Mouse (Mus musculus) heart, embryonic 13.5 days (tissue): Measurements from ENCODE around the gene Rec114. TPM values are rescaled to one million over a fixed set of nuclear protein-coding genes. Genes with fewer than 3 reads are reported as not detected.
A peak's percentile ranks its signal among the peaks of the same experiment; 100 is the strongest.

Source experiments
- ATAC-seq: fragments of 200-750 bp; cut with Nextera tagmentation; 2 replicates; pipeline ENCODE4 v1.8.0; 2017; ENCODE audit warnings: moderate TSS enrichment; ENCODE audit not compliant: insufficient number of reproducible peaks, low FRiP score, low TSS enrichment; ENCODE audit errors: extremely low read depth
- H3K27ac ChIP-seq: fragments of 300-500 bp; sonication (generic); replicated peaks from 2 replicates; pipeline ENCODE4 v1.5.1; 2015; ENCODE audit warnings: moderate library complexity, mild to moderate bottlenecking, inconsistent platforms
- H3K27me3 ChIP-seq: fragments of 300-500 bp; sonication (generic); replicated peaks from 2 replicates; pipeline ENCODE4 v1.6.1; 2015; ENCODE audit warnings: mild to moderate bottlenecking, inconsistent platforms
- H3K36me3 ChIP-seq: fragments of 300-500 bp; sonication (generic); 2 replicates; pipeline ENCODE4 v1.6.1; 2015; ENCODE audit warnings: mild to moderate bottlenecking, inconsistent platforms
- H3K4me1 ChIP-seq: fragments of 300-500 bp; sonication (generic); 2 replicates; pipeline ENCODE4 v1.6.1; 2015; ENCODE audit warnings: inconsistent platforms
- H3K4me2 ChIP-seq: fragments of 300-500 bp; sonication (generic); 2 replicates; pipeline ENCODE4 v1.6.1; 2015; ENCODE audit warnings: inconsistent platforms, mild to moderate bottlenecking, moderate library complexity
- H3K4me3 ChIP-seq: fragments of 300-500 bp; sonication (generic); 2 replicates; pipeline ENCODE4 v1.5.1; 2015; ENCODE audit warnings: moderate library complexity, mild to moderate bottlenecking, inconsistent platforms
- H3K9ac ChIP-seq: fragments of 300-500 bp; sonication (generic); 2 replicates; pipeline ENCODE4 v1.6.1; 2015; ENCODE audit warnings: inconsistent platforms, mild to moderate bottlenecking, moderate library complexity
- H3K9me3 ChIP-seq: fragments of 300-500 bp; sonication (generic); 2 replicates; pipeline ENCODE4 v1.6.1; 2016; ENCODE audit warnings: inconsistent platforms
- WGBS: fragments of 180-500 bp; shearing (Covaris S2); methylation state at CpG from one replicate; pipeline ENCODE4 v1.1.7; 2015; ENCODE audit warnings: mixed read lengths; 5-methylcytosine and 5-hydroxymethylcytosine counted together
- polyA plus RNA-seq: library from polyadenylated mRNA; unstranded; fragments of >200 nt; fragmentation: Nextera tagmentation; extraction: Ambion mirVana; gene quantifications from 2 replicates; pipeline ENCODE4 v1.2.1, GENCODE M21; 2015

Gene Rec114
- 8.4 and 9.9 TPM in 2 replicates for polyA plus RNA-seq

GRCm38 (mm10) chr9:58743702-58744248 lies at the start of gene Rec114:
TSS of gene Rec114 (minus strand) at chr9:58743964.
- no peak for ATAC-seq
- Histone ChIP-seq H3K27me3 (no peaks in the 10 kb centered on the region), H3K9ac (no peak within 1 kb of the TSS), H3K4me1 (peaks cover 17% of the 10 kb centered on the region), H3K27ac (no peak within 1 kb of the TSS), H3K4me2 (no peak within 1 kb of the TSS), H3K36me3 (no peaks in the 10 kb centered on the region), H3K4me3 (no peak within 1 kb of the TSS), H3K9me3 (no peaks in the 10 kb centered on the region)
- WGBS: 90% methylated on average over 3 of the region's 3 CpGs

GRCm38 (mm10) chr9:58789476-58789875 lies 45.7 kb upstream of the Rec114 start:
- Histone ChIP-seq H3K27ac (no peak overlapping the region), H3K36me3 (no peaks in the 10 kb centered on the region), H3K27me3 (no peaks in the 10 kb centered on the region; the same call in 1 of the 2 replicates), H3K9me3 (no peaks in the 10 kb centered on the region), H3K4me2 (no peak overlapping the region), H3K4me3 (no peak overlapping the region), H3K9ac (no peak overlapping the region), H3K4me1 (no peaks in the 10 kb centered on the region)
- no peak for ATAC-seq
- 87% methylated on average over 3 of the region's 3 CpGs for WGBS

GRCm38 (mm10) chr9:58775363-58775762 lies 31.6 kb upstream of the Rec114 start:
- no peaks in the 10 kb centered on the region for H3K4me1 ChIP-seq
- H3K27me3 ChIP-seq: no peaks in the 10 kb centered on the region
- no peak overlapping the region for H3K4me3 ChIP-seq
- H3K4me2 ChIP-seq: no peak overlapping the region
- no peak overlapping the region for H3K27ac ChIP-seq
- H3K9ac ChIP-seq: no peak overlapping the region
- H3K36me3 ChIP-seq: no peaks in the 10 kb centered on the region
- no peaks in the 10 kb centered on the region for H3K9me3 ChIP-seq
- no peak for ATAC-seq
- 22% methylated on average over 2 of the region's 2 CpGs for WGBS

GRCm38 (mm10) chr9:58774761-58775160 lies 31.0 kb upstream of the Rec114 start:
- H3K27me3 ChIP-seq: no peaks in the 10 kb centered on the region
- H3K36me3 ChIP-seq: no peaks in the 10 kb centered on the region
- ATAC-seq: no peak
- H3K9ac ChIP-seq: no peak overlapping the region
- H3K27ac ChIP-seq: no peak overlapping the region
- H3K9me3 ChIP-seq: no peaks in the 10 kb centered on the region
- H3K4me2 ChIP-seq: no peak overlapping the region
- H3K4me3 ChIP-seq: no peak overlapping the region
- H3K4me1 ChIP-seq: peaks cover 5% of the 10 kb centered on the region; the same call in 1 of the 2 replicates
- WGBS: 30% methylated on average over 3 of the region's 3 CpGs

- WGBS: 55% methylated on average over 12 of the region's 12 CpGs
- no peak overlapping the region for H3K27ac ChIP-seq
- peaks cover 10% of the 10 kb centered on the region; the same call in 1 of the 2 replicates for H3K4me1 ChIP-seq
- no peaks in the 10 kb centered on the region for H3K36me3 ChIP-seq
- no peaks in the 10 kb centered on the region for H3K27me3 ChIP-seq
- peak overlapping the region; percentile 50 for H3K4me2 ChIP-seq
- 0 out of 2 replicates have a peak overlapping the region, but pooled peaks have one; percentile 19 for H3K9ac ChIP-seq
- H3K4me3 ChIP-seq: peak overlapping the region; percentile 6; the same call in 1 of the 2 replicates
- no peak for ATAC-seq
- H3K9me3 ChIP-seq: no peaks in the 10 kb centered on the region
These were observed 26.2 kb upstream of the Rec114 start for GRCm38 (mm10) chr9:58769943-58770342.

GRCm38 (mm10) chr9:58766959-58767955 lies 23.5 kb upstream of the Rec114 start:
- Histone ChIP-seq H3K4me2 (no peak overlapping the region), H3K27me3 (no peaks in the 10 kb centered on the region), H3K4me3 (no peak overlapping the region), H3K4me1 (peaks cover 22% of the 10 kb centered on the region), H3K27ac (no peak overlapping the region), H3K36me3 (no peaks in the 10 kb centered on the region), H3K9ac (no peak overlapping the region), H3K9me3 (no peaks in the 10 kb centered on the region)
- ATAC-seq: peak; percentile 90
- 64% methylated on average over 17 of the region's 17 CpGs for WGBS

GRCm38 (mm10) chr9:58764354-58764753 lies 20.6 kb upstream of the Rec114 start:
- H3K27ac ChIP-seq: no peak overlapping the region
- H3K4me1 ChIP-seq: peaks cover 13% of the 10 kb centered on the region
- no peaks in the 10 kb centered on the region for H3K27me3 ChIP-seq
- H3K4me2 ChIP-seq: no peak overlapping the region
- H3K9ac ChIP-seq: no peak overlapping the region
- ATAC-seq: no peak
- no peak overlapping the region for H3K4me3 ChIP-seq
- no peaks in the 10 kb centered on the region for H3K36me3 ChIP-seq
- WGBS: 66% methylated on average over 5 of the region's 5 CpGs
- no peaks in the 10 kb centered on the region for H3K9me3 ChIP-seq

GRCm38 (mm10) chr9:58763114-58763513 lies 19.4 kb upstream of the Rec114 start:
- Histone ChIP-seq H3K27ac (no peak overlapping the region), H3K4me1 (peaks cover 22% of the 10 kb centered on the region), H3K9me3 (no peaks in the 10 kb centered on the region), H3K9ac (no peak overlapping the region), H3K4me2 (no peak overlapping the region), H3K4me3 (no peak overlapping the region), H3K27me3 (no peaks in the 10 kb centered on the region), H3K36me3 (no peaks in the 10 kb centered on the region)
- no peak for ATAC-seq
- 71% methylated on average over 4 of the region's 4 CpGs for WGBS

- no peak overlapping the region for H3K4me2 ChIP-seq
- no peak overlapping the region for H3K9ac ChIP-seq
- no peaks in the 10 kb centered on the region for H3K9me3 ChIP-seq
- ATAC-seq: no peak
- H3K27me3 ChIP-seq: no peaks in the 10 kb centered on the region
- H3K36me3 ChIP-seq: no peaks in the 10 kb centered on the region
- peaks cover 23% of the 10 kb centered on the region for H3K4me1 ChIP-seq
- 62% methylated on average over 2 of the region's 2 CpGs for WGBS
- H3K27ac ChIP-seq: no peak overlapping the region
- no peak overlapping the region for H3K4me3 ChIP-seq
These were observed 18.3 kb upstream of the Rec114 start for GRCm38 (mm10) chr9:58762086-58762485.

- Histone ChIP-seq H3K27ac (peak overlapping the region; percentile 30; the same call in 1 of the 2 replicates), H3K4me2 (peak overlapping the region; percentile 14; the same call in 1 of the 2 replicates), H3K9me3 (no peaks in the 10 kb centered on the region), H3K4me1 (peaks cover 21% of the 10 kb centered on the region), H3K9ac (no peak overlapping the region), H3K27me3 (no peaks in the 10 kb centered on the region), H3K4me3 (no peak overlapping the region), H3K36me3 (no peaks in the 10 kb centered on the region)
- 52% methylated on average over 7 of the region's 7 CpGs for WGBS
- ATAC-seq: no peak
These were observed 15.0 kb upstream of the Rec114 start for GRCm38 (mm10) chr9:58758754-58759153.

- Histone ChIP-seq H3K4me2 (no peak overlapping the region), H3K36me3 (no peaks in the 10 kb centered on the region), H3K4me1 (peaks cover 26% of the 10 kb centered on the region), H3K9ac (no peak overlapping the region), H3K27me3 (no peaks in the 10 kb centered on the region), H3K9me3 (no peaks in the 10 kb centered on the region), H3K4me3 (no peak overlapping the region), H3K27ac (no peak overlapping the region)
- 64% methylated on average over 12 of the region's 12 CpGs for WGBS
- ATAC-seq: no peak
These were observed 12.8 kb upstream of the Rec114 start for GRCm38 (mm10) chr9:58756371-58757132.
